Mouse (Mus musculus) bone marrow macrophage, adult 2 months (primary cell): ENCODE measurements around the gene Dlk2.

Source experiments
- CTCF ChIP-seq: IDR thresholded peaks from 2 replicates; pipeline ENCODE4 v1.5.1; 2012; ENCODE audit warnings: low read depth, mild to moderate bottlenecking, low read length, moderate library complexity
- POLR2A ChIP-seq: IDR thresholded peaks from 2 replicates; pipeline ENCODE4 v1.6.1; 2012; ENCODE audit warnings: mild to moderate bottlenecking, low read depth, low read length, borderline replicate concordance

DNA sequence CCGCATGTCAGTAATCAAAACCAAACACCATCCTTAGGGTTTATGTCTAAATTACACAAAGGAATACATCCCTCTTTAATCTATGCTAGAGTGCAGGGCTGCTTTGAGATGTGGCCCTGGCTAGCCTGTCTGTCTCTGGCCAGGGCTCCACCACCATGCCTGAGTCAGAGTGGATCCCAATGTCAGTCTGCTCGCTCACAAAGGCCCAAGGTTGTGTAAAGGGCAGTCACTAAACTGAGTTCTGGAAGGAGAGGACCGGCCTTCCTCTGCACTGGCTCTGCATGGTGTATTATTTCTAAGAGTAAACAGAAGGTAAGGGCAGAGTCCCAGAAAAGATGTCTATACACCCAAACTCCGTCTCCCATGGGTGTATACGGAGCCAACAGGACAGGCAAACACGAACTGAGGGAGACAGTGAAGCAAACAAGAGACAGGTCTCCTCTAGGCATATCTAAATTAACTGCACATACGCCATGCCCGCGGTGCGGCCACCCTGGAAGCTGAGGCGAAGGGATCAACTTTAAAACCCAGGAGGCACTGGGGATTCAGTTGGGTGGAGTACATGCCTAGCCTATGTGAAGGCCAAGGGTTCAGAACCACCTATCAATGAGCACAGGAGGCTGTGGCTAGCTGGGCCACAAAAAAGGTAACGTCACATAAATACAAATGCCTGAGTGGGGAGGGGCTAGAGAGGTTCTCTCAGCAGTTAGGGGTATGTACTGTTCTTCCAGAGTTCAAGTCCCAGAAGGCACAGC, 19.0 kb upstream of the Dlk2 start:
- TF ChIP-seq CTCF: no peak
- no peak for TF ChIP-seq POLR2A
